Mouse (Mus musculus): ENCODE data around the gene Bloc1s3. TPM values are rescaled to one million over a fixed set of nuclear protein-coding genes. Genes with fewer than 3 reads are reported as not detected.

The Bloc1s3 gene
- total and polyA plus RNA-seq, 3 experiments, result 6.1 to 7.5 TPM; not detected in 1

GRCm38 (mm10) chr7:19491731-19492130, 16.4 kb downstream of the Bloc1s3 start:
- no peak overlapping the region for H3K4me3 ChIP-seq (ENCODE audit: control insufficient read depth in 1 of 2, insufficient read depth in 1 of 2, low read depth in 2 of 2, low read length in 2 of 2)
- no peaks in the 10 kb centered on the region for H3K9me3 ChIP-seq (replicated peaks; ENCODE audit: insufficient read depth, low read length)
- no peaks in the 10 kb centered on the region for H3K79me2 ChIP-seq (ENCODE audit: control insufficient read depth, insufficient read depth, low read length, poor library complexity)
- H3K4me1 ChIP-seq (ENCODE audit: control insufficient read depth in 1 of 2, insufficient read depth in 2 of 2, low read length in 2 of 2), result peaks cover 0 to 13% of the 10 kb centered on the region in 2 experiments; a peak in 3 of 4 replicates
- no peak for TF ChIP-seq TCF12 (IDR thresholded peaks at IDR 0.05; ENCODE audit: low read depth, low read length)
- no peak for TF ChIP-seq NELFE (IDR thresholded peaks at IDR 0.05; ENCODE audit: low read depth, low read length)
- no peak for TF ChIP-seq NRF1 (IDR thresholded peaks at IDR 0.05; ENCODE audit: insufficient read depth, low read depth, low read length, poor library complexity, severe bottlenecking)
- no peak for TF ChIP-seq E2F4 (IDR thresholded peaks at IDR 0.05; ENCODE audit: borderline replicate concordance, low read depth, low read length)
- no peak for TF ChIP-seq POLR2AphosphoS5 (IDR thresholded peaks at IDR 0.05; ENCODE audit: borderline replicate concordance, low read depth, low read length)
- no peak for DNase-seq (ENCODE audit: low read depth, low spot score)
- H3K27ac ChIP-seq (ENCODE audit: control insufficient read depth, low read depth, low read length), result no peak overlapping the region
- no peaks in the 10 kb centered on the region for H3K36me3 ChIP-seq (ENCODE audit: control insufficient read depth in 1 of 2, insufficient read depth in 2 of 2, low read length in 2 of 2)
- no peaks in the 10 kb centered on the region for H3K27me3 ChIP-seq (ENCODE audit: control insufficient read depth in 1 of 2, insufficient read depth in 2 of 2, low read length in 2 of 2)
- H3K9ac ChIP-seq (ENCODE audit: control insufficient read depth, low read depth, low read length, poor library complexity, severe bottlenecking), result no peak overlapping the region

- no peaks in the 10 kb centered on the region for H3K36me3 ChIP-seq (ENCODE audit: control insufficient read depth in 1 of 2, insufficient read depth in 2 of 2, low read length in 2 of 2)
- TF ChIP-seq EP300 (IDR thresholded peaks at IDR 0.05; ENCODE audit: low read depth in 1 of 2, low read length in 2 of 2) (no peak), TBP (IDR thresholded peaks at IDR 0.05; ENCODE audit: low read depth, low read length) (no peak), ETS1 (IDR thresholded peaks at IDR 0.05; ENCODE audit: low read depth, low read length) (no peak), MXI1 (IDR thresholded peaks at IDR 0.05; ENCODE audit: low read depth, low read length) (no peak), BHLHE40 (IDR thresholded peaks at IDR 0.05; ENCODE audit: borderline replicate concordance, low read depth, low read length) (no peak), MYC (IDR thresholded peaks at IDR 0.05; ENCODE audit: low read depth, low read length) (no peak), ZC3H11A (IDR thresholded peaks at IDR 0.05; ENCODE audit: low read depth, low read length) (no peak), POLR2A (IDR thresholded peaks at IDR 0.05; ENCODE audit: control insufficient read depth in 1 of 2, insufficient read depth in 1 of 2, low read depth in 1 of 2, low read length in 2 of 2, poor library complexity in 1 of 2) (no peak), MYB (IDR thresholded peaks at IDR 0.05; ENCODE audit: low read depth, low read length) (no peak), TAL1 (IDR thresholded peaks at IDR 0.05; ENCODE audit: low read length) (no peak), POLR2AphosphoS2 (IDR thresholded peaks at IDR 0.05; ENCODE audit: low read length) (no peak), KAT2A (conservative IDR thresholded peaks at IDR 0.05; ENCODE audit: low read depth, low read length) (no peak), POLR2AphosphoS5 (IDR thresholded peaks at IDR 0.05; ENCODE audit: borderline replicate concordance, low read depth, low read length) (no peak)
- no peaks in the 10 kb centered on the region for H3K79me2 ChIP-seq (ENCODE audit: control insufficient read depth, insufficient read depth, low read length, poor library complexity)
- no peak overlapping the region for H3K4me3 ChIP-seq (ENCODE audit: control insufficient read depth in 1 of 2, insufficient read depth in 1 of 2, low read depth in 2 of 2, low read length in 2 of 2)
- H3K27me3 ChIP-seq (ENCODE audit: control insufficient read depth in 1 of 2, insufficient read depth in 2 of 2, low read length in 2 of 2), result no peaks in the 10 kb centered on the region
- H3K27ac ChIP-seq (ENCODE audit: control insufficient read depth, low read depth, low read length), result no peak overlapping the region
- H3K9me3 ChIP-seq (replicated peaks; ENCODE audit: insufficient read depth, low read length), result no peaks in the 10 kb centered on the region
- no peak overlapping the region for H3K9ac ChIP-seq (ENCODE audit: control insufficient read depth, low read depth, low read length, poor library complexity, severe bottlenecking)
- H3K4me1 ChIP-seq (ENCODE audit: control insufficient read depth in 1 of 2, insufficient read depth in 2 of 2, low read length in 2 of 2), result peaks cover 0 to under 1% of the 10 kb centered on the region in 2 experiments; a peak in 1 of 4 replicates
- DNase-seq (ENCODE audit: low read depth, low spot score), result no peak
These were observed 18.6 kb downstream of the Bloc1s3 start for GRCm38 (mm10) chr7:19489525-19489924.
